In genomic region chr1:180719951-180720689, GRCm38 (mm10) we compare ENCODE assay signal across 9 mouse cellular contexts. TPM values are rescaled to one million over a fixed set of nuclear protein-coding genes. Genes with fewer than 3 reads are reported as not detected.
DNase-seq lines count a peak whose midpoint lies in the region; ATAC-seq lines count a peak whose summit lies in the region.
"Had no signal": no experiment of that assay in that cellular context is flagged by ENCODE, and none has a peak within 500 bp of the region (broad histone marks: within the 10 kb centered on the region; RNA-seq: fewer than 3 reads in every experiment).

No protein-coding gene starts in this region.

- H3K27ac ChIP-seq in lung, embryonic 16.5 days (ENCODE audit: low read length), result no peak overlapping the region
- H3K27ac ChIP-seq: liver, embryonic 15.5 days had no signal

- no peak overlapping the region for H3K9ac ChIP-seq in lung, embryonic 16.5 days (ENCODE audit: low read length)
- H3K9ac ChIP-seq: liver, embryonic 15.5 days had no signal

- no peaks in the 10 kb centered on the region for H3K36me3 ChIP-seq in lung, embryonic 16.5 days (ENCODE audit: control insufficient read depth, insufficient read depth, low read length)
- H3K36me3 ChIP-seq: liver, embryonic 15.5 days had no signal

- H3K4me3 ChIP-seq in lung, embryonic 16.5 days (ENCODE audit: low read length), result no peak overlapping the region
- H3K4me3 ChIP-seq: liver, embryonic 15.5 days had no signal

- H3K27me3 ChIP-seq in lung, embryonic 16.5 days (ENCODE audit: control insufficient read depth, insufficient read depth, low read depth, low read length), result no peaks in the 10 kb centered on the region
- H3K27me3 ChIP-seq: liver, embryonic 15.5 days had no signal

- no peak overlapping the region for H3K4me2 ChIP-seq in lung, embryonic 16.5 days (ENCODE audit: low read depth, low read length)
- H3K4me2 ChIP-seq: liver, embryonic 15.5 days had no signal

- peaks cover 3% of the 10 kb centered on the region for H3K4me1 ChIP-seq in lung, embryonic 16.5 days (replicated peaks; ENCODE audit: control insufficient read depth, insufficient read depth, low read length)

- ATAC-seq in lung, embryonic 16.5 days (ENCODE audit: low read depth), result peak; percentile 58; the same call in 1 of the 2 replicates

- H3K9me3 ChIP-seq in lung, embryonic 16.5 days (ENCODE audit: control insufficient read depth, low read length), result no peaks in the 10 kb centered on the region
- H3K9me3 ChIP-seq: liver, embryonic 15.5 days had no signal

- peak; percentile 83 to 89 for DNase-seq in CD8-positive naive resting alpha-beta T cell, adult 2 months (ENCODE audit: low read depth in 2 of 2, low spot score in 2 of 2)
- DNase-seq in adrenal gland, adult 18-20 months (ENCODE audit: low spot score in 2 of 2), result peak; percentile 85 to 90
- peak; percentile 66 for DNase-seq in embryo, embryonic 11.5 days (ENCODE audit: low read depth, low spot score)
- peak; percentile 48 to 72 for DNase-seq in heart, adult 9 months (ENCODE audit: low spot score in 2 of 2)
- peak; percentile 92 to 94 for DNase-seq in kidney, postnatal 4 days
- peak; percentile 54 for DNase-seq in right cerebral cortex, adult 18-20 months
- DNase-seq in urinary bladder, adult 2 months (ENCODE audit: low spot score), result peak; percentile 62

- 38% methylated on average over 5 of the region's 5 CpGs for WGBS in lung, embryonic 16.5 days

RNA-seq across cellular contexts. Expression of gene Acbd3, which starts 5.7 kb away (rescaled TPM):
- 10 to 100 TPM; 50.4 to 54.0 TPM for total RNA-seq in adrenal gland, adult 18-20 months (2021)
- polyA plus RNA-seq in lung, embryonic 16.5 days (2015; fragmentation: Nextera tagmentation; extraction: Ambion mirVana), result 20.7 and 21.2 TPM in 2 replicates
- 35.4 and 36.5 TPM in 2 replicates for polyA plus RNA-seq in urinary bladder, adult 2 months (2012; rRNA removed)

RNA-seq across cellular contexts. Expression of gene Mixl1, which starts 23.3 kb away (rescaled TPM):
- not detected for total RNA-seq in adrenal gland, adult 18-20 months (2021)
- 0.15 and 0.35 TPM in 2 replicates for polyA plus RNA-seq in lung, embryonic 16.5 days (2015; fragmentation: Nextera tagmentation; extraction: Ambion mirVana)
- not detected in 2 replicates for polyA plus RNA-seq in urinary bladder, adult 2 months (2012; rRNA removed)
